ENCODE assay signal across 15 mouse cellular contexts in genomic region chr11:109353391-109354235, GRCm38 (mm10). TPM values are rescaled to one million over a fixed set of nuclear protein-coding genes. Genes with fewer than 3 reads are reported as not detected.
DNase-seq lines count a peak whose midpoint lies in the region; ATAC-seq lines count a peak whose summit lies in the region.
"Had no signal": no experiment of that assay in that cellular context is flagged by ENCODE, and none has a peak within 500 bp of the region (broad histone marks: within the 10 kb centered on the region; RNA-seq: fewer than 3 reads in every experiment).

No protein-coding gene starts in this region.

- H3K36me3 ChIP-seq in embryonic facial prominence, embryonic 13.5 days: no peaks in the 10 kb centered on the region
- H3K36me3 ChIP-seq in embryonic facial prominence, embryonic 10.5 days (replicated peaks): no peaks in the 10 kb centered on the region
- H3K36me3 ChIP-seq in lung, embryonic 15.5 days: no peaks in the 10 kb centered on the region
- no peaks in the 10 kb centered on the region; the same call in 1 of the 2 replicates for H3K36me3 ChIP-seq in midbrain, embryonic 16.5 days (ENCODE audit: control insufficient read depth, insufficient read depth, low read length)
- H3K36me3 ChIP-seq: liver, embryonic 13.5 days; midbrain, embryonic 10.5 days had no signal

- peak; percentile 37; the same call in 1 of the 2 replicates for ATAC-seq in embryonic facial prominence, embryonic 13.5 days (ENCODE audit: insufficient number of reproducible peaks, insufficient read depth, low FRiP score, low TSS enrichment, low read depth)
- ATAC-seq in lung, embryonic 15.5 days (ENCODE audit: borderline replicate concordance, extremely low read depth, low FRiP score, low TSS enrichment): peak; percentile 62
- 0 out of 2 replicates have a peak, but pooled peaks have one; percentile 21 for ATAC-seq in megakaryocyte-erythroid progenitor cell, adult 5-6 weeks (replicated peaks; ENCODE audit: low FRiP score, low TSS enrichment, poor library complexity, severe bottlenecking)
- ATAC-seq in midbrain, embryonic 16.5 days: no peak

- no peak overlapping the region for H3K4me2 ChIP-seq in embryonic facial prominence, embryonic 13.5 days
- H3K4me2 ChIP-seq in lung, embryonic 15.5 days: no peak overlapping the region
- H3K4me2 ChIP-seq in midbrain, embryonic 16.5 days (ENCODE audit: low read length): no peak overlapping the region
- H3K4me2 ChIP-seq: liver, embryonic 13.5 days had no signal

- no peak overlapping the region for H3K27ac ChIP-seq in embryonic facial prominence, embryonic 13.5 days
- no peak overlapping the region for H3K27ac ChIP-seq in embryonic facial prominence, embryonic 10.5 days (replicated peaks)
- peak overlapping the region; percentile 30; the same call in 1 of the 2 replicates for H3K27ac ChIP-seq in lung, embryonic 15.5 days
- no peak overlapping the region for H3K27ac ChIP-seq in midbrain, embryonic 16.5 days (ENCODE audit: low read length)
- H3K27ac ChIP-seq: liver, embryonic 13.5 days; midbrain, embryonic 10.5 days had no signal

- no peaks in the 10 kb centered on the region for H3K9me3 ChIP-seq in embryonic facial prominence, embryonic 13.5 days
- H3K9me3 ChIP-seq in embryonic facial prominence, embryonic 10.5 days: no peaks in the 10 kb centered on the region
- H3K9me3 ChIP-seq in lung, embryonic 15.5 days: no peaks in the 10 kb centered on the region
- H3K9me3 ChIP-seq in midbrain, embryonic 16.5 days (replicated peaks; ENCODE audit: control insufficient read depth, low read length, poor library complexity, severe bottlenecking): no peaks in the 10 kb centered on the region
- H3K9me3 ChIP-seq: liver, embryonic 13.5 days; midbrain, embryonic 10.5 days had no signal

- peaks cover 4% of the 10 kb centered on the region; the same call in 1 of the 2 replicates for H3K27me3 ChIP-seq in embryonic facial prominence, embryonic 13.5 days
- H3K27me3 ChIP-seq in embryonic facial prominence, embryonic 10.5 days (replicated peaks; ENCODE audit: low read depth, poor library complexity, severe bottlenecking): no peaks in the 10 kb centered on the region
- H3K27me3 ChIP-seq in lung, embryonic 15.5 days: no peaks in the 10 kb centered on the region
- H3K27me3 ChIP-seq in midbrain, embryonic 16.5 days (ENCODE audit: control insufficient read depth, insufficient read depth, low read depth, low read length): no peaks in the 10 kb centered on the region
- H3K27me3 ChIP-seq: liver, embryonic 13.5 days had no signal

- H3K4me1 ChIP-seq in embryonic facial prominence, embryonic 13.5 days: peaks cover 31% of the 10 kb centered on the region
- H3K4me1 ChIP-seq in embryonic facial prominence, embryonic 10.5 days: peaks cover 29% of the 10 kb centered on the region
- peaks cover 44% of the 10 kb centered on the region for H3K4me1 ChIP-seq in lung, embryonic 15.5 days
- H3K4me1 ChIP-seq in midbrain, embryonic 16.5 days (ENCODE audit: control insufficient read depth, insufficient read depth, low read length): peaks cover 6% of the 10 kb centered on the region; the same call in 1 of the 2 replicates

- WGBS in embryonic facial prominence, embryonic 13.5 days: 52% methylated on average over 12 of the region's 12 CpGs
- 75% methylated on average over 12 of the region's 12 CpGs for WGBS in embryonic facial prominence, embryonic 10.5 days
- WGBS in lung, embryonic 15.5 days: 35% methylated on average over 12 of the region's 12 CpGs
- 63% methylated on average over 12 of the region's 12 CpGs for WGBS in midbrain, embryonic 16.5 days

- intact Hi-C loops in left cerebral cortex, postnatal 36 days (cut with DNase I): no loop called here

- DNase-seq in embryonic facial prominence, embryonic 10.5 days (ENCODE audit: low spot score): no peak
- no peak for DNase-seq in lung, postnatal 36 days
- DNase-seq in MN1 (ENCODE audit: low spot score): peak; percentile 81
- DNase-seq in left cerebral cortex, postnatal 36 days (ENCODE audit: low spot score in 2 of 2): no peak
- DNase-seq: adrenal gland, adult 8-10 months; heart, postnatal 36 days; kidney, adult 11 months; left cerebral cortex, postnatal 4 days; liver, embryonic 13.5 days; spleen, adult 18-20 months had no signal

- no peak overlapping the region for H3K9ac ChIP-seq in embryonic facial prominence, embryonic 13.5 days
- H3K9ac ChIP-seq in lung, embryonic 15.5 days: no peak overlapping the region
- no peak overlapping the region for H3K9ac ChIP-seq in midbrain, embryonic 16.5 days (ENCODE audit: low read depth, low read length)
- H3K9ac ChIP-seq: liver, embryonic 13.5 days had no signal

- no peak overlapping the region for H3K4me3 ChIP-seq in embryonic facial prominence, embryonic 13.5 days
- H3K4me3 ChIP-seq in embryonic facial prominence, embryonic 10.5 days: no peak overlapping the region
- H3K4me3 ChIP-seq in lung, embryonic 15.5 days: no peak overlapping the region
- no peak overlapping the region for H3K4me3 ChIP-seq in midbrain, embryonic 16.5 days (ENCODE audit: low read depth, low read length)
- H3K4me3 ChIP-seq: liver, embryonic 13.5 days; midbrain, embryonic 10.5 days had no signal

RNA-seq across cellular contexts. Expression of gene Gna13, which starts 9.0 kb away (rescaled TPM):
- 21.4 and 22.1 TPM in 2 replicates for polyA plus RNA-seq in embryonic facial prominence, embryonic 13.5 days (2015; fragmentation: Nextera tagmentation; extraction: Ambion mirVana)
- polyA plus RNA-seq in embryonic facial prominence, embryonic 10.5 days (2016; fragmentation: Nextera tagmentation; extraction: Ambion mirVana): 18.3 and 18.5 TPM in 2 replicates
- polyA plus RNA-seq in lung, embryonic 15.5 days (2015; fragmentation: Nextera tagmentation; extraction: Ambion mirVana): 25.5 and 27.8 TPM in 2 replicates
- total RNA-seq in megakaryocyte-erythroid progenitor cell, adult 5-6 weeks (2014; fragmentation: Nextera tagmentation): 34.0 and 40.6 TPM in 2 replicates
- total RNA-seq in megakaryocyte-erythroid progenitor cell, adult 5-6 weeks (2017): 36.7 and 37.1 TPM in 2 replicates
- 17.6 and 20.5 TPM in 2 replicates for polyA plus RNA-seq in midbrain, embryonic 16.5 days (2015; fragmentation: Nextera tagmentation; extraction: Ambion mirVana)
- 10 to 100 TPM; 47.6 to 48.0 TPM for total RNA-seq in left cerebral cortex, postnatal 36 days (2021)

RNA-seq across cellular contexts. Expression of gene Rgs9, which starts 55.7 kb away (rescaled TPM):
- polyA plus RNA-seq in embryonic facial prominence, embryonic 13.5 days (2015; fragmentation: Nextera tagmentation; extraction: Ambion mirVana): 2.1 and 3.0 TPM in 2 replicates
- 1.8 TPM in 2 replicates for polyA plus RNA-seq in embryonic facial prominence, embryonic 10.5 days (2016; fragmentation: Nextera tagmentation; extraction: Ambion mirVana)
- 1.3 and 1.7 TPM in 2 replicates for polyA plus RNA-seq in lung, embryonic 15.5 days (2015; fragmentation: Nextera tagmentation; extraction: Ambion mirVana)
- 0.24 TPM in 1 of 2 replicates, not detected in the other for total RNA-seq in megakaryocyte-erythroid progenitor cell, adult 5-6 weeks (2014; fragmentation: Nextera tagmentation)
- total RNA-seq in megakaryocyte-erythroid progenitor cell, adult 5-6 weeks (2017): not detected in 2 replicates
- 17.5 and 18.8 TPM in 2 replicates for polyA plus RNA-seq in midbrain, embryonic 16.5 days (2015; fragmentation: Nextera tagmentation; extraction: Ambion mirVana)
- total RNA-seq in left cerebral cortex, postnatal 36 days (2021): 10 to 100 TPM; 30.8 to 65.3 TPM
